8 mouse cellular contexts compared by ENCODE assay signal in genomic region chr14:34810763-34811489, GRCm38 (mm10). TPM values are rescaled to one million over a fixed set of nuclear protein-coding genes. Genes with fewer than 3 reads are reported as not detected.
DNase-seq lines count a peak whose midpoint lies in the region; ATAC-seq and TF ChIP-seq lines count a peak whose summit lies in the region.

No protein-coding gene starts in this region.

- H3K9me3 ChIP-seq in kidney, embryonic 16.5 days (ENCODE audit: low read length): peaks cover 5% of the 10 kb centered on the region; the same call in 1 of the 2 replicates
- no peaks in the 10 kb centered on the region for H3K9me3 ChIP-seq in forebrain, embryonic 15.5 days
- no peaks in the 10 kb centered on the region for H3K9me3 ChIP-seq in hindbrain, embryonic 15.5 days
- H3K9me3 ChIP-seq in midbrain, postnatal 0 days (ENCODE audit: low read length): no peaks in the 10 kb centered on the region

- intact Hi-C loops in left cerebral cortex, postnatal 36 days (cut with DNase I): loop anchor here (5.0 to 10.0 kb wide), 3 partner anchors 1184 to 1966 kb away; no protein-coding TSS in a partner anchor

- WGBS in kidney, embryonic 16.5 days: 20% methylated on average over 16 of the region's 16 CpGs
- 17% methylated on average over 16 of the region's 16 CpGs for WGBS in forebrain, embryonic 15.5 days
- WGBS in hindbrain, embryonic 15.5 days: 20% methylated on average over 16 of the region's 16 CpGs
- WGBS in midbrain, postnatal 0 days: 13% methylated on average over 16 of the region's 16 CpGs

- ATAC-seq in kidney, embryonic 16.5 days (ENCODE audit: low FRiP score, low TSS enrichment): no peak
- peak; percentile 89 for ATAC-seq in forebrain, embryonic 15.5 days (replicated peaks)
- ATAC-seq in hindbrain, embryonic 15.5 days (ENCODE audit: low FRiP score, low read depth): peak; percentile 90
- ATAC-seq in midbrain, postnatal 0 days (ENCODE audit: low FRiP score): peak; percentile 87

- peak; percentile 100 for TF ChIP-seq CTCF in midbrain, postnatal 0 days (IDR thresholded peaks at IDR 0.05)

- DNase-seq in kidney, adult 18-20 months: peak; percentile 73
- peak; percentile 32 for DNase-seq in cerebellum, adult 11-12 months
- DNase-seq in left cerebral cortex, postnatal 36 days (ENCODE audit: low spot score in 2 of 2): peak; percentile 76 to 78
- DNase-seq in midbrain, postnatal 0 days (ENCODE audit: low spot score): peak; percentile 91
- peak; percentile 88 for DNase-seq in testis, postnatal 10 days (ENCODE audit: low spot score)

- H3K36me3 ChIP-seq in kidney, embryonic 16.5 days (ENCODE audit: insufficient read depth, low read length): no peaks in the 10 kb centered on the region
- no peaks in the 10 kb centered on the region for H3K36me3 ChIP-seq in forebrain, embryonic 15.5 days
- H3K36me3 ChIP-seq in hindbrain, embryonic 15.5 days: no peaks in the 10 kb centered on the region
- H3K36me3 ChIP-seq in midbrain, postnatal 0 days (ENCODE audit: insufficient read depth, low read length): no peaks in the 10 kb centered on the region

- peaks cover 7% of the 10 kb centered on the region for H3K27me3 ChIP-seq in kidney, embryonic 16.5 days (ENCODE audit: insufficient read depth, low read length)
- peaks cover 6% of the 10 kb centered on the region for H3K27me3 ChIP-seq in forebrain, embryonic 15.5 days
- peaks cover 2% of the 10 kb centered on the region; the same call in 1 of the 2 replicates for H3K27me3 ChIP-seq in hindbrain, embryonic 15.5 days
- no peaks in the 10 kb centered on the region for H3K27me3 ChIP-seq in midbrain, postnatal 0 days (ENCODE audit: insufficient read depth, low read length)

- H3K4me3 ChIP-seq in kidney, embryonic 16.5 days (ENCODE audit: low read length): no peak overlapping the region
- H3K4me3 ChIP-seq in forebrain, embryonic 15.5 days: peak overlapping the region; percentile 26
- peak overlapping the region; percentile 28 for H3K4me3 ChIP-seq in hindbrain, embryonic 15.5 days
- peak overlapping the region; percentile 20; the same call in 1 of the 2 replicates for H3K4me3 ChIP-seq in midbrain, postnatal 0 days (ENCODE audit: low read depth, low read length)

- no peak overlapping the region for H3K27ac ChIP-seq in kidney, embryonic 16.5 days (ENCODE audit: low read length)
- no peak overlapping the region for H3K27ac ChIP-seq in forebrain, embryonic 15.5 days (replicated peaks)
- H3K27ac ChIP-seq in hindbrain, embryonic 15.5 days (replicated peaks): no peak overlapping the region
- H3K27ac ChIP-seq in midbrain, postnatal 0 days (ENCODE audit: low read depth, low read length): no peak overlapping the region

- H3K4me1 ChIP-seq in kidney, embryonic 16.5 days (ENCODE audit: insufficient read depth, low read length): no peaks in the 10 kb centered on the region
- H3K4me1 ChIP-seq in forebrain, embryonic 15.5 days: peaks cover 3% of the 10 kb centered on the region
- peaks cover 7% of the 10 kb centered on the region for H3K4me1 ChIP-seq in hindbrain, embryonic 15.5 days (replicated peaks)
- H3K4me1 ChIP-seq in midbrain, postnatal 0 days (ENCODE audit: insufficient read depth, low read length): no peaks in the 10 kb centered on the region

- no peak overlapping the region for H3K9ac ChIP-seq in kidney, embryonic 16.5 days (replicated peaks; ENCODE audit: low read length)
- H3K9ac ChIP-seq in forebrain, embryonic 15.5 days (replicated peaks): peak overlapping the region; percentile 28; the same call in 1 of the 2 replicates
- H3K9ac ChIP-seq in hindbrain, embryonic 15.5 days: peak overlapping the region; percentile 45; the same call in 1 of the 2 replicates
- H3K9ac ChIP-seq in midbrain, postnatal 0 days (replicated peaks; ENCODE audit: low read length, poor library complexity, severe bottlenecking): no peak overlapping the region

- no peak overlapping the region for H3K4me2 ChIP-seq in kidney, embryonic 16.5 days (replicated peaks; ENCODE audit: low read depth, low read length)
- H3K4me2 ChIP-seq in forebrain, embryonic 15.5 days (replicated peaks): peak overlapping the region; percentile 50
- H3K4me2 ChIP-seq in hindbrain, embryonic 15.5 days: peak overlapping the region; percentile 61
- H3K4me2 ChIP-seq in midbrain, postnatal 0 days (ENCODE audit: low read depth, low read length, poor library complexity, severe bottlenecking): peak overlapping the region; percentile 49

RNA-seq across cellular contexts. Expression of gene Grid1, which starts 9.0 kb away (rescaled TPM):
- 0.80 and 0.89 TPM in 2 replicates for polyA plus RNA-seq in kidney, embryonic 16.5 days (2015; fragmentation: Nextera tagmentation; extraction: Ambion mirVana)
- 3.1 and 4.1 TPM in 2 replicates for polyA plus RNA-seq in forebrain, embryonic 15.5 days (2015; fragmentation: Nextera tagmentation; extraction: Ambion mirVana)
- 6.8 and 7.1 TPM in 2 replicates for polyA plus RNA-seq in hindbrain, embryonic 15.5 days (2015; fragmentation: Nextera tagmentation; extraction: Ambion mirVana)
- total RNA-seq in left cerebral cortex, postnatal 36 days (2021): 10 to 100 TPM; 52.0 to 52.3 TPM
- total RNA-seq in midbrain, postnatal 0 days (2014; rRNA removed): 37.2 and 39.4 TPM in 2 replicates
- 9.1 and 10.5 TPM in 2 replicates for polyA plus RNA-seq in midbrain, postnatal 0 days (2015; fragmentation: Nextera tagmentation; extraction: Ambion mirVana)

Comparison
In these comparisons a context has a peak if more than half of its experiments do, and no peak if none do; other contexts are left out.
1. DNase-seq: peak in every context shown above with its lines; median percentile 91 in midbrain, postnatal 0 days; 88 in testis, postnatal 10 days; 77 in left cerebral cortex, postnatal 36 days; 73 in kidney, adult 18-20 months; 32 in cerebellum, adult 11-12 months.
2. H3K9ac ChIP-seq: peak in forebrain, embryonic 15.5 days (single experiment) and hindbrain, embryonic 15.5 days (single experiment); none in kidney, embryonic 16.5 days (single experiment) and midbrain, postnatal 0 days (single experiment).